16 mouse cellular contexts compared by ENCODE assay signal in the genomic region with DNA sequence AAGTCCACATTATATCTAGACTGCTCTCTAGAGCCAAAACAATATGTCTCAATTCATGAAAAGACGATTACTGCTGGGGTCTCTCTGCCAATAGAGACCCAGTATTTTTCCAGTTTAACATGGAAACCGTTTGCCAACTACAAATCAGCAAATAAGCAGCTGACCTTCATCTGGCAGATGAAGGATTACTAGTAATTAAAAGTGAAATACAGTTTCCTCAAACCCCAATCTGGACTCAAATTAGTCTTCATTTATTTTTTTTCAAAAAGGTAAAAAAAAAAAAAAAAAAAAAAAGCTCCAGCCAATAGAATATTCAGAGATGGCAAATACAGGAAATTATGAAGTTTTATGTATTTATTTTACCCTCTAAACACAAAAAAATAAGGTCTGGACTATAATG.
"Had no signal": no experiment of that assay in that cellular context is flagged by ENCODE, and none has a peak within 500 bp of the region (broad histone marks: within the 10 kb centered on the region; RNA-seq: fewer than 3 reads in every experiment).

No protein-coding gene starts in this region.

- H3K27ac ChIP-seq: neural tube, embryonic 12.5 days; neural tube, embryonic 13.5 days; neural tube, embryonic 15.5 days; stomach, embryonic 15.5 days; stomach, postnatal 0 days had no signal

- DNase-seq: retina, postnatal 1 day; right cerebral cortex, adult 18-20 months; right cerebral cortex, postnatal 25 days; right cerebral cortex, postnatal 4 days; spleen, adult 18-20 months; thymus, adult 18-20 months; thymus, adult 2 months; thymus, postnatal 14 days; thymus, postnatal 25 days; thymus, postnatal 36 days; thymus, postnatal 4 days had no signal

- H3K4me2 ChIP-seq: neural tube, embryonic 12.5 days; neural tube, embryonic 13.5 days; neural tube, embryonic 15.5 days; stomach, embryonic 15.5 days had no signal

- H3K9ac ChIP-seq: neural tube, embryonic 12.5 days; neural tube, embryonic 13.5 days; neural tube, embryonic 15.5 days; stomach, embryonic 15.5 days had no signal

- H3K4me3 ChIP-seq: neural tube, embryonic 12.5 days; neural tube, embryonic 13.5 days; neural tube, embryonic 15.5 days; stomach, embryonic 15.5 days had no signal

- H3K27me3 ChIP-seq: neural tube, embryonic 12.5 days; neural tube, embryonic 13.5 days; neural tube, embryonic 15.5 days; stomach, embryonic 15.5 days had no signal

- H3K36me3 ChIP-seq: neural tube, embryonic 12.5 days; neural tube, embryonic 13.5 days; neural tube, embryonic 15.5 days; stomach, embryonic 15.5 days had no signal

- H3K9me3 ChIP-seq: neural tube, embryonic 12.5 days; neural tube, embryonic 13.5 days; neural tube, embryonic 15.5 days; stomach, embryonic 15.5 days had no signal
